Mouse (Mus musculus) bone marrow macrophage, adult 2 months (primary cell): ENCODE data around the gene Fbxl3.

Experiments used
- CTCF ChIP-seq: IDR thresholded peaks from 2 replicates; pipeline ENCODE4 v1.5.1; 2012; ENCODE audit warnings: low read depth, mild to moderate bottlenecking, low read length, moderate library complexity
- POLR2A ChIP-seq: IDR thresholded peaks from 2 replicates; pipeline ENCODE4 v1.6.1; 2012; ENCODE audit warnings: mild to moderate bottlenecking, low read depth, low read length, borderline replicate concordance

GRCm38 (mm10) chr14:103095826-103096225 is 3.5 kb downstream of the Fbxl3 start:
- TF ChIP-seq CTCF (no peak), POLR2A (no peak)
